Mouse (Mus musculus): ENCODE measurements around the gene Lgr5.

Lgr5 gene

GRCm38 (mm10) chr10:115437286-115437685 is 150.3 kb downstream of the Lgr5 start:
- DNase-seq (ENCODE audit: low spot score in 2 of 2), result no peak

DNA sequence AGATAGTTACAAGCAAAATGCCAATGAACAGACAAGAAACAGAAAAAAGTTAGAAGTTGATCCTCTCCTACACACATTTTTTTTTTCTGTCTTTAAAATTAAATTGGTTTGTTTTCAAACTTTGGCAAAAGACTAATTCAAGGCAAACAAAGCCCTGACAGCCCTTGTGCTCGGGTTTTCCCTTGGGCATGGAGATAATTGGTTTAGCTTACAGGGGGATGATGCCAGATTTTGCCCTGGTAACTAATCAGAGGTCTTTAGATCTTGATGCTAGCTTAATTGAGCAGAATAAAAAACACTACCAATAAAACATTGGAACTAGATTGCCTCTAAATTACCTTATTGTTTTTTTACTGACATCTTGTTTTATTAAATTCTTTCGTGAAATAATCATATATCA is 162.2 kb downstream of the Lgr5 start:
- no peak for DNase-seq (ENCODE audit: low spot score in 2 of 2)

GRCm38 (mm10) chr10:115421976-115422375 is 165.6 kb downstream of the Lgr5 start:
- no peak for DNase-seq (ENCODE audit: low spot score in 2 of 2)

DNA sequence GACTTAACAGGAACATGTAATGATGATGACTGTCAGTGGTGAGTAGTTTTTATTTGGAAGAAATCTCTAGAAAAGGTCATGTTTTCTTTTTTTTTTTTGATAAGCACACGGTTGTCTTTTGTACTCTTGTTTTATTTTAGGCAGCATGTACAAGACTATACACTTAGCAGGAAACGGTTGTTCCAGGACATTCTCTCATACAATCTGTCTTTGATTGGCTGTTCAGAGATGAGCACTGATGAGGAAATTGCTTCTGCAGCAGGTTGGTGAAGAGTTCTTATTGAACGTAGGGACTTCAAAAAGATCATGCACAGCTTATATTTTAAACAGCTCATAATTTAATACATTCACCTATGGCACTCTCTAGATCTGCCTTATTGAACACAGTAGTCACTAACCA is 173.5 kb downstream of the Lgr5 start:
- DNase-seq (ENCODE audit: low spot score in 2 of 2), result no peak

DNA sequence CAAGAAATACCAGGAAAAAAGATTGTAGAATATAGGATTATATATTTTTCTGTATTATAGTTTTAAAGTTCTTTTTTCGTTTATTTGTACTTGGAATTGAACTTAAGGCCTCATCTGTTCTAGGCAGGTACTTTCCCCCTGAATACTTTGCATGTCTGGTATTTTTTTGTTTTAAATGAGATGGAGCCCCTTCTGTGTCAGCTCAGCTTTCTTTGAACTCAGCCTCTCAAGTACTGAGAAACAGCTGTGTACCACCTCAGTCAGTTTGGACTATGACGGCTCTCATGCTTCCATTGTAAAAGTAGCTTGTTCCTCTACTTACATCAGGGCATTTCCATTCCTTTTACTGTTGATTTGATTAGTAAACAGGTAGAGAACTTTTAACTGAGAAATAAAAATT is 174.1 kb downstream of the Lgr5 start:
- DNase-seq (ENCODE audit: low spot score in 2 of 2), result no peak

DNA sequence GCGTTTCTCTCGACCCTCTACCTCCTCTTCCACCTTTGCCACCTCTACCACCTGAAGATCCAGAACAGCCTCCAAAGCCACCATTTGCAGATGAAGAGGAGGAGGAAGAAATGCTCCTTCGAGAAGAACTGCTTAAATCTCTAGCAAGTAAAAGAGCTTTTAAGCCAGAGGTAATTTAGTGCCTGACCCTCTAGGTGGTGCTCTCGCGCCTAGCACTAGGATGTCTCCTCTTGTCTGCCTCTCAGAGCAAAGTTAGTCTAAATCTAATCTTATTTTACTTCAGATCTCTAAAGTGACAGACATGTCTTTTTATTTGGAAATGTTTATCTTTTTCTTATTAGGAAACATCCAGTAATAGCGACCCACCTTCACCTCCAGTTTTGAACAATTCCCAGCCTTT is 181.2 kb downstream of the Lgr5 start:
- peak; percentile 30 to 61 for DNase-seq (ENCODE audit: low spot score in 2 of 2)

All from cerebellum, postnatal 4 days (tissue).